In genomic region chr4:118427768-118428451, GRCm38 (mm10) we compare ENCODE assay signal across 8 mouse cellular contexts. TPM values are rescaled to one million over a fixed set of nuclear protein-coding genes. Genes with fewer than 3 reads are reported as not detected.
DNase-seq lines count a peak whose midpoint lies in the region; ATAC-seq and TF ChIP-seq lines count a peak whose summit lies in the region.

Elovl1 (plus strand) TSS chr4:118428093.

- H3K9ac ChIP-seq in ES-Bruce4 (ENCODE audit: low read depth, poor library complexity, severe bottlenecking): peak within 1 kb of the TSS; percentile 57
- H3K9ac ChIP-seq in forebrain, embryonic 13.5 days: peak within 1 kb of the TSS; percentile 77
- H3K9ac ChIP-seq in liver, postnatal 0 days (replicated peaks): peak within 1 kb of the TSS; percentile 90
- H3K9ac ChIP-seq in neural tube, embryonic 13.5 days: peak within 1 kb of the TSS; percentile 69

- H3K9me3 ChIP-seq in ES-Bruce4 (replicated peaks; ENCODE audit: control insufficient read depth, insufficient read depth, low read length, poor library complexity, severe bottlenecking): no peaks in the 10 kb centered on the region
- H3K9me3 ChIP-seq in forebrain, embryonic 13.5 days (replicated peaks): no peaks in the 10 kb centered on the region
- H3K9me3 ChIP-seq in liver, postnatal 0 days (ENCODE audit: low read length): no peaks in the 10 kb centered on the region
- H3K9me3 ChIP-seq in neural tube, embryonic 13.5 days: no peaks in the 10 kb centered on the region

- no peaks in the 10 kb centered on the region for H3K27me3 ChIP-seq in ES-Bruce4 (ENCODE audit: control insufficient read depth, insufficient read depth, low read length, poor library complexity, severe bottlenecking)
- H3K27me3 ChIP-seq in forebrain, embryonic 13.5 days: no peaks in the 10 kb centered on the region
- no peaks in the 10 kb centered on the region for H3K27me3 ChIP-seq in liver, postnatal 0 days (ENCODE audit: insufficient read depth, low read length)
- H3K27me3 ChIP-seq in neural tube, embryonic 13.5 days: no peaks in the 10 kb centered on the region

- H3K27ac ChIP-seq in ES-Bruce4 (ENCODE audit: insufficient read depth, low read length): no peak within 1 kb of the TSS
- H3K27ac ChIP-seq in forebrain, embryonic 13.5 days: peak within 1 kb of the TSS; percentile 65
- H3K27ac ChIP-seq in liver, postnatal 0 days (ENCODE audit: low read depth): peak within 1 kb of the TSS; percentile 93
- peak within 1 kb of the TSS; percentile 42 for H3K27ac ChIP-seq in neural tube, embryonic 13.5 days (replicated peaks)

- intact Hi-C loops in heart, postnatal 10 days (cut with DNase I): loop anchor here (2.0 to 5.0 kb wide), 2 partner anchors 19 to 139 kb away; partner anchors contain the start of genes Med8 and Szt2

- TF ChIP-seq CTCF in ES-Bruce4 (IDR thresholded peaks at IDR 0.05; ENCODE audit: low read depth, low read length): peak; percentile 0
- TF ChIP-seq CTCF in liver, postnatal 0 days (IDR thresholded peaks at IDR 0.05; ENCODE audit: low read depth): peak; percentile 71

- DNase-seq in heart, postnatal 10 days: peak; percentile 94
- no peak for DNase-seq in large intestine, adult 2 months (ENCODE audit: low read depth, low spot score)
- DNase-seq in liver, postnatal 0 days: peak; percentile 94
- peak; percentile 92 for DNase-seq in testis, postnatal 10 days (ENCODE audit: low spot score)

- H3K4me3 ChIP-seq in ES-Bruce4 (ENCODE audit: low read depth, low read length): peak within 1 kb of the TSS; percentile 80
- H3K4me3 ChIP-seq in forebrain, embryonic 13.5 days: peak within 1 kb of the TSS; percentile 55
- H3K4me3 ChIP-seq in liver, postnatal 0 days (ENCODE audit: low read depth, low read length): peak within 1 kb of the TSS; percentile 85
- peak within 1 kb of the TSS; percentile 46 for H3K4me3 ChIP-seq in neural tube, embryonic 13.5 days

- peak within 1 kb of the TSS; percentile 83 for H3K4me2 ChIP-seq in forebrain, embryonic 13.5 days
- peak within 1 kb of the TSS; percentile 98 for H3K4me2 ChIP-seq in liver, postnatal 0 days (ENCODE audit: low read depth, low read length)
- peak within 1 kb of the TSS; percentile 91 for H3K4me2 ChIP-seq in neural tube, embryonic 13.5 days

- peaks cover 3% of the 10 kb centered on the region for H3K4me1 ChIP-seq in ES-Bruce4 (ENCODE audit: control insufficient read depth, insufficient read depth, low read length)
- peaks cover 25% of the 10 kb centered on the region for H3K4me1 ChIP-seq in forebrain, embryonic 13.5 days
- peaks cover 66% of the 10 kb centered on the region for H3K4me1 ChIP-seq in liver, postnatal 0 days (ENCODE audit: insufficient read depth)
- H3K4me1 ChIP-seq in neural tube, embryonic 13.5 days (replicated peaks): peaks cover 38% of the 10 kb centered on the region

- peak; percentile 45 for ATAC-seq in cerebellum, adult (ENCODE audit: insufficient number of reproducible peaks, low FRiP score, low TSS enrichment)
- ATAC-seq in forebrain, embryonic 13.5 days: peak; percentile 92
- peak; percentile 93 for ATAC-seq in liver, postnatal 0 days
- ATAC-seq in neural tube, embryonic 13.5 days (ENCODE audit: low read depth): peak; percentile 92

- TF ChIP-seq EP300 in ES-Bruce4 (IDR thresholded peaks at IDR 0.05; ENCODE audit: insufficient read depth, low read depth, low read length): no peak
- peak; percentile 27; the same call in 1 of the 2 replicates for TF ChIP-seq EP300 in liver, postnatal 0 days (IDR thresholded peaks at IDR 0.05; ENCODE audit: low read depth)

- H3K36me3 ChIP-seq in ES-Bruce4 (ENCODE audit: control insufficient read depth, insufficient read depth, low read length, poor library complexity, severe bottlenecking): peaks cover 20% of the 10 kb centered on the region
- H3K36me3 ChIP-seq in forebrain, embryonic 13.5 days (ENCODE audit: poor library complexity, severe bottlenecking): peaks cover 29% of the 10 kb centered on the region
- H3K36me3 ChIP-seq in liver, postnatal 0 days (replicated peaks; ENCODE audit: insufficient read depth, low read length): peaks cover 34% of the 10 kb centered on the region
- peaks cover 39% of the 10 kb centered on the region for H3K36me3 ChIP-seq in neural tube, embryonic 13.5 days

- WGBS in forebrain, embryonic 13.5 days: under 1% methylated on average over 26 of the region's 31 CpGs
- WGBS in large intestine, adult 2 months: under 1% methylated on average over 31 of the region's 31 CpGs
- under 1% methylated on average over 16 of the region's 31 CpGs for WGBS in liver, postnatal 0 days (ENCODE audit: insufficient replicate concordance)
- WGBS in neural tube, embryonic 13.5 days: 0% methylated on average over 24 of the region's 31 CpGs

- peak; percentile 56 for TF ChIP-seq POLR2A in ES-Bruce4 (IDR thresholded peaks at IDR 0.05; ENCODE audit: insufficient read depth, low read length)

RNA-seq across cellular contexts. Expression of gene Elovl1, which starts in this region (rescaled TPM):
- polyA plus RNA-seq in ES-Bruce4 (2011; ENCODE audit: insufficient read depth, insufficient read length, low read depth, missing spikeins): 53.5 and 63.2 TPM in 2 replicates
- 24.1 and 24.3 TPM in 2 replicates for polyA plus RNA-seq in forebrain, embryonic 13.5 days (2015; fragmentation: Nextera tagmentation; extraction: Ambion mirVana)
- total RNA-seq in heart, postnatal 10 days (2021): 10 to 100 TPM; 37.5 to 37.7 TPM
- polyA plus RNA-seq in large intestine, adult 2 months (2012; rRNA removed): 380 and 399 TPM in 2 replicates
- polyA plus RNA-seq in liver, postnatal 0 days (2015; fragmentation: Nextera tagmentation; extraction: Ambion mirVana): 48.4 and 51.5 TPM in 2 replicates
- 38.0 and 38.2 TPM in 2 replicates for polyA plus RNA-seq in neural tube, embryonic 13.5 days (2015; fragmentation: Nextera tagmentation; extraction: Ambion mirVana)
